Comparison of ENCODE assay signal across 10 mouse cellular contexts in genomic region chr13:18614763-18615616, GRCm38 (mm10).
DNase-seq lines count a peak whose midpoint lies in the region; ATAC-seq and TF ChIP-seq lines count a peak whose summit lies in the region.
"Had no signal": no experiment of that assay in that cellular context is flagged by ENCODE, and none has a peak within 500 bp of the region (broad histone marks: within the 10 kb centered on the region; RNA-seq: fewer than 3 reads in every experiment).

No protein-coding gene starts in this region.

- no peak overlapping the region for H3K27ac ChIP-seq in heart, embryonic 12.5 days (ENCODE audit: poor library complexity, severe bottlenecking)
- no peak overlapping the region for H3K27ac ChIP-seq in heart, adult 2 months
- H3K27ac ChIP-seq in hindbrain, embryonic 12.5 days, result no peak overlapping the region
- no peak overlapping the region for H3K27ac ChIP-seq in midbrain, postnatal 0 days (ENCODE audit: low read depth, low read length)

- no peak for TF ChIP-seq CTCF in heart, adult 2 months (IDR thresholded peaks at IDR 0.05)
- no peak for TF ChIP-seq CTCF in midbrain, postnatal 0 days (IDR thresholded peaks at IDR 0.05)

- 18% methylated on average over 18 of the region's 18 CpGs for WGBS in heart, embryonic 12.5 days
- 23% methylated on average over 18 of the region's 18 CpGs for WGBS in heart, adult 2 months
- WGBS in hindbrain, embryonic 12.5 days, result 23% methylated on average over 18 of the region's 18 CpGs
- WGBS in midbrain, postnatal 0 days, result 23% methylated on average over 18 of the region's 18 CpGs

- peak overlapping the region; percentile 70 for H3K4me2 ChIP-seq in heart, embryonic 12.5 days
- peak overlapping the region; percentile 39 for H3K4me2 ChIP-seq in hindbrain, embryonic 12.5 days (replicated peaks)
- no peak overlapping the region for H3K4me2 ChIP-seq in midbrain, postnatal 0 days (ENCODE audit: low read depth, low read length, poor library complexity, severe bottlenecking)

- intact Hi-C loops in heart, adult 2 months (cut with DNase I), result no loop called here

- no peak for TF ChIP-seq POLR2A in heart, adult 2 months (IDR thresholded peaks at IDR 0.05; ENCODE audit: insufficient read depth, low read depth, low read length)

- H3K4me1 ChIP-seq in heart, embryonic 12.5 days (replicated peaks), result peaks cover 6% of the 10 kb centered on the region; the same call in 1 of the 2 replicates
- no peaks in the 10 kb centered on the region for H3K4me1 ChIP-seq in heart, adult 2 months (ENCODE audit: control insufficient read depth, insufficient read depth, low read length)
- peaks cover 5% of the 10 kb centered on the region; the same call in 1 of the 2 replicates for H3K4me1 ChIP-seq in hindbrain, embryonic 12.5 days
- no peaks in the 10 kb centered on the region for H3K4me1 ChIP-seq in midbrain, postnatal 0 days (ENCODE audit: insufficient read depth, low read length)
- H3K4me1 ChIP-seq: megakaryocyte, embryonic 14.5 days had no signal

- no peaks in the 10 kb centered on the region for H3K79me2 ChIP-seq in heart, adult 2 months (replicated peaks; ENCODE audit: control insufficient read depth, insufficient read depth, low read length)

- H3K9ac ChIP-seq in heart, embryonic 12.5 days, result peak overlapping the region; percentile 5; the same call in 1 of the 2 replicates
- H3K9ac ChIP-seq in heart, adult 2 months (ENCODE audit: low read depth, low read length), result no peak overlapping the region
- no peak overlapping the region for H3K9ac ChIP-seq in hindbrain, embryonic 12.5 days
- H3K9ac ChIP-seq in midbrain, postnatal 0 days (replicated peaks; ENCODE audit: low read length, poor library complexity, severe bottlenecking), result no peak overlapping the region

- no peak for ATAC-seq in heart, embryonic 12.5 days (ENCODE audit: insufficient number of reproducible peaks, low FRiP score)
- ATAC-seq in hindbrain, embryonic 12.5 days (ENCODE audit: low FRiP score), result peak; percentile 82
- peak; percentile 56; the same call in 1 of the 2 replicates for ATAC-seq in midbrain, postnatal 0 days (ENCODE audit: low FRiP score)

- no peaks in the 10 kb centered on the region for H3K9me3 ChIP-seq in heart, embryonic 12.5 days (replicated peaks)
- H3K9me3 ChIP-seq in hindbrain, embryonic 12.5 days (replicated peaks), result no peaks in the 10 kb centered on the region
- no peaks in the 10 kb centered on the region for H3K9me3 ChIP-seq in midbrain, postnatal 0 days (ENCODE audit: low read length)

- H3K4me3 ChIP-seq in heart, embryonic 12.5 days, result peak overlapping the region; percentile 24
- no peak overlapping the region for H3K4me3 ChIP-seq in heart, adult 2 months
- no peak overlapping the region for H3K4me3 ChIP-seq in hindbrain, embryonic 12.5 days
- no peak overlapping the region for H3K4me3 ChIP-seq in midbrain, postnatal 0 days (ENCODE audit: low read depth, low read length)
- H3K4me3 ChIP-seq: megakaryocyte, embryonic 14.5 days had no signal

- H3K36me3 ChIP-seq in heart, embryonic 12.5 days, result no peaks in the 10 kb centered on the region
- H3K36me3 ChIP-seq in heart, adult 2 months (ENCODE audit: control insufficient read depth, insufficient read depth, low read length), result no peaks in the 10 kb centered on the region
- H3K36me3 ChIP-seq in hindbrain, embryonic 12.5 days, result no peaks in the 10 kb centered on the region
- no peaks in the 10 kb centered on the region for H3K36me3 ChIP-seq in midbrain, postnatal 0 days (ENCODE audit: insufficient read depth, low read length)

- no peak for TF ChIP-seq EP300 in heart, adult 2 months (IDR thresholded peaks at IDR 0.05; ENCODE audit: insufficient read depth, low read depth, low read length)

- no peak for DNase-seq in heart, adult 2 months
- peak; percentile 77 for DNase-seq in ZHBTc4 (ENCODE audit: low read depth, low spot score)
- peak; percentile 4 for DNase-seq in midbrain, postnatal 0 days (ENCODE audit: low spot score)
- DNase-seq in urinary bladder, postnatal 14 days (ENCODE audit: low spot score), result no peak
- DNase-seq in spleen, adult 18-20 months, result no peak
- no peak for DNase-seq in spleen, adult 12 weeks (ENCODE audit: low spot score)
- DNase-seq: heart, postnatal 4 days had no signal

- no peaks in the 10 kb centered on the region for H3K27me3 ChIP-seq in heart, embryonic 12.5 days (replicated peaks)
- H3K27me3 ChIP-seq in heart, adult 2 months (ENCODE audit: control insufficient read depth, insufficient read depth, low read length), result peaks cover 2% of the 10 kb centered on the region; the same call in 1 of the 2 replicates
- no peaks in the 10 kb centered on the region for H3K27me3 ChIP-seq in hindbrain, embryonic 12.5 days
- H3K27me3 ChIP-seq in midbrain, postnatal 0 days (ENCODE audit: insufficient read depth, low read length), result no peaks in the 10 kb centered on the region
- H3K27me3 ChIP-seq: megakaryocyte, embryonic 14.5 days had no signal

Comparison
In these comparisons a context has a peak if more than half of its experiments do, and no peak if none do; other contexts are left out.
1. DNase-seq: peak in ZHBTc4 (single experiment) and midbrain, postnatal 0 days (single experiment); none in heart, adult 2 months (0 of 2), urinary bladder, postnatal 14 days (single experiment), spleen, adult 18-20 months (0 of 2) and spleen, adult 12 weeks (single experiment).